Mouse (Mus musculus) kidney, postnatal 0 days (tissue): ENCODE data around the gene Ptprf. TPM values are rescaled to one million over a fixed set of nuclear protein-coding genes. Genes with fewer than 3 reads are reported as not detected.

Experiments used
- ATAC-seq: fragments of 200-750 bp; cut with Nextera tagmentation; replicated peaks from 2 replicates; pipeline ENCODE4 v1.8.0; 2017; ENCODE audit warnings: low read depth, moderate number of reproducible peaks, moderate TSS enrichment, moderate library complexity; ENCODE audit not compliant: low FRiP score
- DNase-seq: peaks from one replicate; pipeline ENCODE4 v3.0.0-alpha.2; 2016; ENCODE audit warnings: low spot score
- H3K27ac ChIP-seq: fragments of 300-500 bp; sonication (generic); 2 replicates; pipeline ENCODE4 v1.5.1; 2014; ENCODE audit warnings: mild to moderate bottlenecking
- H3K27me3 ChIP-seq: fragments of 300-500 bp; sonication (generic); 2 replicates; pipeline ENCODE4 v1.6.1; 2014; ENCODE audit warnings: low read length, mixed read lengths; ENCODE audit not compliant: insufficient read depth
- H3K36me3 ChIP-seq: fragments of 300-500 bp; sonication (generic); 2 replicates; pipeline ENCODE4 v1.6.1; 2014; ENCODE audit warnings: low read length, mixed read lengths; ENCODE audit not compliant: insufficient read depth
- H3K4me1 ChIP-seq: fragments of 300-500 bp; sonication (generic); replicated peaks from 2 replicates; pipeline ENCODE4 v1.6.1; 2014; ENCODE audit warnings: antibody characterized with exemption, low read length, mixed read lengths; ENCODE audit not compliant: insufficient read depth
- H3K4me2 ChIP-seq: fragments of 300-500 bp; sonication (generic); 2 replicates; pipeline ENCODE4 v1.6.1; 2014; ENCODE audit warnings: mild to moderate bottlenecking, low read length, moderate library complexity, mixed read lengths
- H3K4me3 ChIP-seq: fragments of 300-500 bp; sonication (generic); replicated peaks from 2 replicates; pipeline ENCODE4 v1.5.1; 2014; ENCODE audit warnings: low read depth, low read length
- H3K9ac ChIP-seq: fragments of 300-500 bp; sonication (generic); 2 replicates; pipeline ENCODE4 v1.6.1; 2014; ENCODE audit warnings: low read depth, low read length
- H3K9me3 ChIP-seq: fragments of 300-500 bp; sonication (generic); replicated peaks from 2 replicates; pipeline ENCODE4 v1.6.1; 2016; ENCODE audit warnings: low read length, inconsistent platforms, mixed read lengths
- CTCF ChIP-seq: IDR thresholded peaks from 2 replicates; pipeline ENCODE4 v1.5.1; 2016; ENCODE audit warnings: antibody characterized with exemption, low read depth, mild to moderate bottlenecking, moderate library complexity
- WGBS: fragments of 180-500 bp; shearing (Covaris S2); extraction: QIAGEN DNeasy Blood & Tissue Kit; methylation state at CpG from one replicate; pipeline ENCODE4 v1.1.7; 2014; 5-methylcytosine and 5-hydroxymethylcytosine counted together
- polyA plus RNA-seq: library from polyadenylated mRNA; unstranded; fragments of >200 nt; fragmentation: Nextera tagmentation; extraction: Ambion mirVana; gene quantifications from 2 replicates; pipeline ENCODE4 v1.2.1, GENCODE M21; 2015

Ptprf gene
- 34.0 and 37.6 TPM in 2 replicates for polyA plus RNA-seq

- Histone ChIP-seq H3K9me3 (no peaks in the 10 kb centered on the region), H3K9ac (peak within 1 kb of the TSS; percentile 95), H3K27ac (peak within 1 kb of the TSS; percentile 92), H3K36me3 (no peaks in the 10 kb centered on the region), H3K4me1 (peaks cover 17% of the 10 kb centered on the region), H3K4me2 (peak within 1 kb of the TSS; percentile 80), H3K4me3 (peak within 1 kb of the TSS; percentile 90), H3K27me3 (no peaks in the 10 kb centered on the region)
- 2% methylated on average over 39 of the region's 50 CpGs for WGBS
- DNase-seq: peak; percentile 81
- peak; percentile 56 for ATAC-seq
- no peak for TF ChIP-seq CTCF
Measured at GRCm38 (mm10) chr4:118291231-118291630, at the start of gene Ptprf. TSS of gene Ptprf (minus strand) at chr4:118291405.

GRCm38 (mm10) chr4:118336658-118337057, 45.5 kb upstream of the Ptprf start:
- H3K9me3 ChIP-seq: no peaks in the 10 kb centered on the region
- WGBS: 18% methylated on average over 7 of the region's 7 CpGs
- DNase-seq: peak; percentile 74
- TF ChIP-seq CTCF: peak; percentile 72
- H3K4me1 ChIP-seq: no peaks in the 10 kb centered on the region
- no peak for ATAC-seq
- H3K4me2 ChIP-seq: no peak overlapping the region
- no peak overlapping the region for H3K27ac ChIP-seq
- no peak overlapping the region for H3K9ac ChIP-seq
- H3K4me3 ChIP-seq: no peak overlapping the region
- H3K36me3 ChIP-seq: no peaks in the 10 kb centered on the region
- H3K27me3 ChIP-seq: no peaks in the 10 kb centered on the region

- no peak for TF ChIP-seq CTCF
- H3K4me2 ChIP-seq: no peak overlapping the region
- no peaks in the 10 kb centered on the region for H3K9me3 ChIP-seq
- H3K36me3 ChIP-seq: no peaks in the 10 kb centered on the region
- ATAC-seq: no peak
- H3K4me1 ChIP-seq: no peaks in the 10 kb centered on the region
- no peak overlapping the region for H3K4me3 ChIP-seq
- no peak for DNase-seq
- WGBS: 91% methylated on average over 4 of the region's 4 CpGs
- H3K27me3 ChIP-seq: no peaks in the 10 kb centered on the region
- no peak overlapping the region for H3K27ac ChIP-seq
- H3K9ac ChIP-seq: no peak overlapping the region
Measured at GRCm38 (mm10) chr4:118335991-118336390, 44.8 kb upstream of the Ptprf start.

GRCm38 (mm10) chr4:118331777-118332176, 40.6 kb upstream of the Ptprf start:
- Histone ChIP-seq H3K4me1 (no peaks in the 10 kb centered on the region), H3K4me3 (no peak overlapping the region), H3K9ac (no peak overlapping the region), H3K27ac (peak overlapping the region; percentile 67), H3K36me3 (no peaks in the 10 kb centered on the region), H3K27me3 (no peaks in the 10 kb centered on the region), H3K9me3 (no peaks in the 10 kb centered on the region), H3K4me2 (no peak overlapping the region)
- WGBS: 39% methylated on average over 4 of the region's 4 CpGs
- no peak for TF ChIP-seq CTCF
- ATAC-seq (no peak), DNase-seq (peak; percentile 78)

GRCm38 (mm10) chr4:118326476-118326875, 35.3 kb upstream of the Ptprf start:
- WGBS: 25% methylated on average over 7 of the region's 7 CpGs

GRCm38 (mm10) chr4:118320636-118321035, 29.4 kb upstream of the Ptprf start:
- no peak for TF ChIP-seq CTCF
- no peaks in the 10 kb centered on the region for H3K36me3 ChIP-seq
- peak; percentile 41 for DNase-seq
- no peaks in the 10 kb centered on the region for H3K9me3 ChIP-seq
- H3K4me2 ChIP-seq: no peak overlapping the region
- H3K27me3 ChIP-seq: no peaks in the 10 kb centered on the region
- H3K27ac ChIP-seq: no peak overlapping the region
- whole genome bisulfite sequencing: 70% methylated on average over 2 of the region's 2 CpGs
- H3K4me1 ChIP-seq: no peaks in the 10 kb centered on the region
- ATAC-seq: no peak
- H3K4me3 ChIP-seq: no peak overlapping the region
- no peak overlapping the region for H3K9ac ChIP-seq

More at GRCm38 (mm10) chr4:118326476-118326875, 35.3 kb upstream of the Ptprf start:
- Histone ChIP-seq H3K27me3 (no peaks in the 10 kb centered on the region), H3K4me2 (no peak overlapping the region), H3K36me3 (no peaks in the 10 kb centered on the region), H3K9me3 (no peaks in the 10 kb centered on the region), H3K4me1 (no peaks in the 10 kb centered on the region), H3K4me3 (no peak overlapping the region), H3K9ac (no peak overlapping the region), H3K27ac (no peak overlapping the region)
- no peak for TF ChIP-seq CTCF
- DNase-seq (peak; percentile 87), ATAC-seq (no peak)
